Mouse (Mus musculus) adrenal gland, postnatal 4 days (tissue): ENCODE data around the gene Stpg2. TPM values are rescaled to one million over a fixed set of nuclear protein-coding genes. Genes with fewer than 3 reads are reported as not detected.
"Not testable (repeated sequence)": the region's sequence is repeated elsewhere in the genome, so short reads cannot be mapped to it uniquely, and the experiment has no call there.

ENCODE experiments used
- DNase-seq, 2 experiments: peaks; one replicate each; pipeline ENCODE4 v3.0.0; 2021 to 2022; ENCODE audit warnings: low spot score in 2 of 2, mixed read lengths in 2 of 2
- total RNA-seq, 2 experiments: library from RNA; stranded (reverse); gene quantifications; 2 replicates each; pipeline ENCODE4 v1.2.3; 2021

Gene Stpg2
- total RNA-seq, 2 experiments from 2014 or later, result 0.20 TPM; not detected in 1

GRCm38 (mm10) chr3:139419142-139419541 is 213.6 kb downstream of the Stpg2 start:
- no peak for DNase-seq

GRCm38 (mm10) chr3:139442170-139442569 is 236.7 kb downstream of the Stpg2 start:
- no peak for DNase-seq

- no peak for DNase-seq
Measured at GRCm38 (mm10) chr3:139495939-139496338, 290.4 kb downstream of the Stpg2 start.

- DNase-seq, result no peak
Measured at GRCm38 (mm10) chr3:139502216-139502615, 296.7 kb downstream of the Stpg2 start.

- no peak for DNase-seq
Measured at GRCm38 (mm10) chr3:139509275-139509985, 303.9 kb downstream of the Stpg2 start.

- no peak for DNase-seq
Measured at GRCm38 (mm10) chr3:139578496-139578895, 373.0 kb downstream of the Stpg2 start.

GRCm38 (mm10) chr3:139581298-139581697 is 375.8 kb downstream of the Stpg2 start:
- no peak for DNase-seq

GRCm38 (mm10) chr3:139599508-139599907 is 394.0 kb downstream of the Stpg2 start:
- DNase-seq, result no peak

- DNase-seq, result not testable (repeated sequence)
Measured at GRCm38 (mm10) chr3:139608267-139608666, 402.8 kb downstream of the Stpg2 start.

- no peak for DNase-seq
Measured at GRCm38 (mm10) chr3:139614641-139615040, 409.1 kb downstream of the Stpg2 start.

- DNase-seq, result no peak
Measured at GRCm38 (mm10) chr3:139615791-139616190, 410.3 kb downstream of the Stpg2 start.

GRCm38 (mm10) chr3:139637887-139638286 is 432.4 kb downstream of the Stpg2 start:
- no peak for DNase-seq

- DNase-seq, result no peak
Measured at GRCm38 (mm10) chr3:139651505-139651904, 446.0 kb downstream of the Stpg2 start.

- no peak for DNase-seq
Measured at GRCm38 (mm10) chr3:139659416-139659815, 453.9 kb downstream of the Stpg2 start.

GRCm38 (mm10) chr3:139662241-139662640 is 456.7 kb downstream of the Stpg2 start:
- DNase-seq, result no peak

- no peak for DNase-seq
Measured at GRCm38 (mm10) chr3:139663712-139664245, 458.3 kb downstream of the Stpg2 start.

GRCm38 (mm10) chr3:139665047-139665446 is 459.6 kb downstream of the Stpg2 start:
- no peak for DNase-seq

- no peak for DNase-seq
Measured at GRCm38 (mm10) chr3:139676192-139676591, 470.7 kb downstream of the Stpg2 start.

GRCm38 (mm10) chr3:139676723-139677122 is 471.2 kb downstream of the Stpg2 start:
- no peak for DNase-seq

- DNase-seq, result not testable (repeated sequence)
Measured at GRCm38 (mm10) chr3:139704238-139704637, 498.7 kb downstream of the Stpg2 start.

GRCm38 (mm10) chr3:139707396-139707795 is 501.9 kb downstream of the Stpg2 start:
- not testable (repeated sequence) for DNase-seq

GRCm38 (mm10) chr3:139709794-139710193 is 504.3 kb downstream of the Stpg2 start:
- no peak for DNase-seq

- DNase-seq, result no peak
Measured at GRCm38 (mm10) chr3:139728751-139729150, 523.3 kb downstream of the Stpg2 start.
